Mouse (Mus musculus) liver, postnatal 0 days (tissue): ENCODE measurements around the gene Bglap3. TPM values are rescaled to one million over a fixed set of nuclear protein-coding genes. Genes with fewer than 3 reads are reported as not detected.
A peak's percentile ranks its signal among the peaks of the same experiment; 100 is the strongest.
"Not testable (repeated sequence)": the region's sequence is repeated elsewhere in the genome, so short reads cannot be mapped to it uniquely, and the experiment has no call there.

ENCODE experiments used
- ATAC-seq: fragments of 200-750 bp; cut with Nextera tagmentation; 2 replicates; pipeline ENCODE4 v1.8.0; 2017; ENCODE audit warnings: mild to moderate bottlenecking, moderate library complexity
- DNase-seq: peaks from one replicate; pipeline ENCODE4 v3.0.0-alpha.2; 2016
- H3K27ac ChIP-seq: fragments of 300-500 bp; sonication (generic); 2 replicates; pipeline ENCODE4 v1.5.1; 2014; ENCODE audit warnings: antibody characterized with exemption, moderate library complexity, mild to moderate bottlenecking, low read depth
- H3K27me3 ChIP-seq: fragments of 300-500 bp; sonication (generic); 2 replicates; pipeline ENCODE4 v1.6.1; 2014; ENCODE audit warnings: low read length, control low read depth, mixed read lengths; ENCODE audit not compliant: insufficient read depth
- H3K36me3 ChIP-seq: fragments of 300-500 bp; sonication (generic); replicated peaks from 2 replicates; pipeline ENCODE4 v1.6.1; 2014; ENCODE audit warnings: mild to moderate bottlenecking, control low read depth, low read length, moderate library complexity, mixed read lengths; ENCODE audit not compliant: insufficient read depth
- H3K4me1 ChIP-seq: fragments of 300-500 bp; sonication (generic); 2 replicates; pipeline ENCODE4 v1.6.1; 2014; ENCODE audit warnings: antibody characterized with exemption, mild to moderate bottlenecking, control low read depth; ENCODE audit not compliant: insufficient read depth
- H3K4me2 ChIP-seq: fragments of 300-500 bp; sonication (generic); 2 replicates; pipeline ENCODE4 v1.6.1; 2014; ENCODE audit warnings: low read depth, mild to moderate bottlenecking, low read length, moderate library complexity, mixed read lengths
- H3K4me3 ChIP-seq: fragments of 300-500 bp; sonication (generic); 2 replicates; pipeline ENCODE4 v1.5.1; 2014; ENCODE audit warnings: low read depth, low read length
- H3K9ac ChIP-seq: fragments of 300-500 bp; sonication (generic); replicated peaks from 2 replicates; pipeline ENCODE4 v1.6.1; 2014; ENCODE audit warnings: mild to moderate bottlenecking, moderate library complexity
- H3K9me3 ChIP-seq: fragments of 300-500 bp; sonication (generic); 2 replicates; pipeline ENCODE4 v1.6.1; 2016; ENCODE audit warnings: mild to moderate bottlenecking, control low read depth, low read length, mixed read lengths
- CTCF ChIP-seq: sonication (generic); IDR thresholded peaks from 2 replicates; pipeline ENCODE4 v1.5.1; 2016; ENCODE audit warnings: antibody characterized with exemption, low read depth
- EP300 ChIP-seq: IDR thresholded peaks from 2 replicates; pipeline ENCODE4 v1.6.1; 2016; ENCODE audit warnings: antibody characterized with exemption, low read depth, mild to moderate bottlenecking
- WGBS: fragments of 180-500 bp; shearing (Covaris S2); extraction: QIAGEN DNeasy Blood & Tissue Kit; methylation state at CpG from one replicate; pipeline ENCODE4 v1.1.7; 2014; ENCODE audit not compliant: insufficient replicate concordance; 5-methylcytosine and 5-hydroxymethylcytosine counted together
- polyA plus RNA-seq: library from polyadenylated mRNA; unstranded; fragments of >200 nt; fragmentation: Nextera tagmentation; extraction: Ambion mirVana; gene quantifications from 2 replicates; pipeline ENCODE4 v1.2.1, GENCODE M21; 2015

The Bglap3 gene
- polyA plus RNA-seq, 1 experiment from 2014 or later = 0.62 TPM

DNA sequence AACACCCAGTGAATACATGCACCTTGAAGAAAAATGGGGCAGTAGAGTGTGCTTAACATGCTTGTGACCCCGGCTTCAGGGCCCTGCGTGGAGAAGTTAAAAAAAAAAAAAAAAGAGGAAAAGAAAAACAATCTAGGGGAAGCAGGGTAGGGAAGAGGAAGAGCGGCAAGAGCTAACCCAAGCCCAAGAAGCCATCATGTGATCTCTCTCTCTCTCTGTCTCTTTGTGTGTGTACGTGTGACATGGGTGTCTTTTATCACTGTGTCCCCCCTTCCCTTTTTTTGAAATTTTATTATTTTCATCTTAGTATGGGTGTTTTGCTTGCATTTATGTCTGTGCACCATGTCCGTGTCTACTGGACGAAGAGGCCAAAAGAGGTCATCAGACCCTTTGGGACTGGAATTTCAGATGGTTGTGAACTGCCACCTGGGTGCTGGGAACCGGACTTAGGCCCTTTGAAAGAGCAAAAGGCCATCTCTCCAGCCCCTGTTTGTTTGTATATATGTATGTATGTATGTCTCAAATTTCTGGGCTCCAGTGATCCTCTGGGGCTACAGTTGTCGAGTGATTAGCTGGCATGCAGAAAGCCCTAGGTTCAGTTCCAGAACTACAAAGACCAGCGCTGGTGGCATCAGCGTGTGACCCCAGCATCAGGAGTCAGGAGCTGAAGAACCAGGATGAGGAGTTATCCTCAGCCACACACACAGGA lies 31.1 kb upstream of the Bglap3 start:
- no peak overlapping the region for H3K9ac ChIP-seq
- peaks cover 9% of the 10 kb centered on the region for H3K4me1 ChIP-seq
- WGBS = 79% methylated on average over 10 of the region's 10 CpGs
- ATAC-seq (no peak), DNase-seq (no peak)
- H3K27me3 ChIP-seq = no peaks in the 10 kb centered on the region
- H3K9me3 ChIP-seq = no peaks in the 10 kb centered on the region
- no peak overlapping the region for H3K27ac ChIP-seq
- no peak overlapping the region for H3K4me3 ChIP-seq
- peaks cover 19% of the 10 kb centered on the region for H3K36me3 ChIP-seq
- no peak overlapping the region for H3K4me2 ChIP-seq
- TF ChIP-seq CTCF = no peak
- no peak for TF ChIP-seq EP300

DNA sequence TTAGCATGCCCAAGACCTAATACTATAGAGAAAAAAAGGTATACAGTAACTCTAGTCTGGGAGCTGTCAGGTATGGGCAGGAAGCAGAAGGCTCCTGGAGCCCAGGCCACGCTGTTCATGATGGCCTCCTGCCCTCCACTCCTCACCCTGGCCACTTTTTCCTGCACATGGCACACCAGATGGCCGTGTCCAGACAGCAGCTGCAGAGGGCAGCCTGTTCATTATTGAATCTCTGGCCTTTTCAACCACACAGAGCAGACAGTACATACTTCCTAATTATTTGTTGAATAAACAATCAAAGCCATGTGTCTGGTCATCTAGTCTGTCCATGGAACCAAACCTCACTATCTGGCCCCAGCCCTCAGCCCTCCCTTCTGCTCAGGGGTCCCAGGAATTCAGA lies 26.1 kb upstream of the Bglap3 start:
- H3K9me3 ChIP-seq = no peaks in the 10 kb centered on the region
- H3K9ac ChIP-seq = no peak overlapping the region
- H3K4me3 ChIP-seq = no peak overlapping the region
- DNase-seq (no peak), ATAC-seq (no peak)
- peaks cover 21% of the 10 kb centered on the region for H3K36me3 ChIP-seq
- TF ChIP-seq CTCF (no peak), EP300 (no peak)
- WGBS = 88% methylated on average over 2 of the region's 2 CpGs
- no peak overlapping the region for H3K4me2 ChIP-seq
- H3K27me3 ChIP-seq = no peaks in the 10 kb centered on the region
- H3K4me1 ChIP-seq = no peaks in the 10 kb centered on the region; the same call in 1 of the 2 replicates
- H3K27ac ChIP-seq = no peak overlapping the region

DNA sequence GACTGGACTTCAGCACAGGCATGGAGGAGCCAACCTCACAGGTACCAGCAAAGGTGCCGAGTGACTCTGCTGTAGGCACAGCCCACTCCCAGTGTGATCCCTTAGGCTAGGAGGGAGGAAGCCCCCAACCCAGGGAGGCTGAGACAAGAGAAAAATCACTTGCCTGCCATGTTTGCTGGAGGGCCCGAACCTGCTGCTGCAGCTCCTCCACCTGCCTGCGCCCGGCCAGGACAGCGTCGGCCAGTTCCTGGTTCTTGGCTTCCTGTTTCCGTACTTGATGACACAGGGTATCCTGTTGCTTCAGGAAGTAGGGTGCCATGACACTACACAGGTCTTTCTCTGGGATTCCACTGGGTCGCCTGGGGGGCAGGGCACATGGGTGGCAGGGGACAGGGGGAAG lies 23.2 kb upstream of the Bglap3 start:
- TF ChIP-seq CTCF (no peak), EP300 (no peak)
- Histone ChIP-seq H3K4me2 (no peak overlapping the region), H3K36me3 (peaks cover 21% of the 10 kb centered on the region), H3K27ac (peak overlapping the region; percentile 39; the same call in 1 of the 2 replicates), H3K9me3 (no peaks in the 10 kb centered on the region), H3K27me3 (no peaks in the 10 kb centered on the region), H3K4me3 (no peak overlapping the region), H3K9ac (no peak overlapping the region), H3K4me1 (no peaks in the 10 kb centered on the region; the same call in 1 of the 2 replicates)
- WGBS = 62% methylated on average over 8 of the region's 8 CpGs
- ATAC-seq (peak; percentile 15; the same call in 1 of the 2 replicates), DNase-seq (peak; percentile 25)

DNA sequence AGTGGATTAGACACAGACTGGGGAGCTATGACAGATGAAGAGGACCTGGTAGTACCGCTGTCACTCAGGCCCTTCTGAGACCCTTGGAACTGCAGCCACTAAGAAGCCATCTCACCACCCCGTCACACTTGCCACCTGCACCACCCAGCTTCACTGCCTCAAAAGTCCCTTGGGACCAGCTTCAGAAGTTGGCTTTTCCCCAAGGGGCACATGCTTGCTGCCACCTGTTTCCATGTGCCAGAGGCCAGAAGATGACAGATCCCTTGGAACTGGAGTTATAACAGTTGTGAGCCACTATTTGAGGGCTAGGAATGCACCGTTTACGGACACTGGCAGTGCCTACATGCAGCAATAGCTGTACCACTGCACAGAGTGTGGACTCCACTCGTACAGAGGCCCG lies 22.7 kb upstream of the Bglap3 start:
- peak; percentile 33; the same call in 1 of the 2 replicates for ATAC-seq
- DNase-seq = peak; percentile 37
- H3K9ac ChIP-seq = no peak overlapping the region
- H3K9me3 ChIP-seq = no peaks in the 10 kb centered on the region
- H3K36me3 ChIP-seq = peaks cover 24% of the 10 kb centered on the region
- H3K4me1 ChIP-seq = no peaks in the 10 kb centered on the region; the same call in 1 of the 2 replicates
- H3K4me2 ChIP-seq = no peak overlapping the region
- peak overlapping the region; percentile 39 for H3K27ac ChIP-seq
- no peak overlapping the region for H3K4me3 ChIP-seq
- 86% methylated on average over 6 of the region's 6 CpGs for WGBS
- no peaks in the 10 kb centered on the region for H3K27me3 ChIP-seq
- TF ChIP-seq CTCF (no peak), EP300 (no peak)

DNA sequence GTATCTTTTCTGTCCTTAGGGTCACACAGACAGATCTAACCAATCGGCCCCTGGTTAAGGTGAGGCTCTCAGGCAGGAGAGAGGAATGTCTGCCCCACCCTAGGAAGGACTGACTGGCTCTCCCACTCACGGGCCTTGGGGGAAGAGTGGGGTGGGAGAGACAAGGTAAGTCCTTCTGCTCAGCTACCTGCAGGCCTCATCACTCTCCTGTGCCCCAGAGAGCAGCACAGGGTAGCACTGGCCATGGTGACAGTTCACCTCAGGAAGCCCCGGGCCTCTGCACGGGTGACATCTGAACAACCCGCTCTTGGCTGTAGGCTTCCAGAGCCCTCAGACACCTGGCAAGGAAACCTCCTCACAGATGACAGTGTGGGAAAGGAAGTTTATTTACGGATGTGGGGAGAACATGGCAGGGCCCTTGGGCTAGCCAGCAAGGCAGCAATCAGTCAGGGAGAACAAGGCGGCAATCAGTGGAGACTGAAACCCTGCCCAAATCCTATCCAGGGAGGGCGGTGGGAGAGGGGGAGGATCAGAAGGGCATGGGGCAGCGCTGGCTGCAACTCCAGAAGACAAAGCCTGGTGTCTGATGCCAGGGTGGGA lies 21.3 kb upstream of the Bglap3 start:
- no peaks in the 10 kb centered on the region for H3K9me3 ChIP-seq
- DNase-seq (no peak), ATAC-seq (no peak)
- H3K27ac ChIP-seq = no peak overlapping the region
- H3K4me3 ChIP-seq = no peak overlapping the region
- no peak for TF ChIP-seq CTCF
- TF ChIP-seq EP300 = no peak
- no peaks in the 10 kb centered on the region; the same call in 1 of the 2 replicates for H3K4me1 ChIP-seq
- H3K27me3 ChIP-seq = no peaks in the 10 kb centered on the region
- no peak overlapping the region for H3K9ac ChIP-seq
- H3K36me3 ChIP-seq = peaks cover 16% of the 10 kb centered on the region
- 87% methylated on average over 9 of the region's 9 CpGs for WGBS
- no peak overlapping the region for H3K4me2 ChIP-seq

DNA sequence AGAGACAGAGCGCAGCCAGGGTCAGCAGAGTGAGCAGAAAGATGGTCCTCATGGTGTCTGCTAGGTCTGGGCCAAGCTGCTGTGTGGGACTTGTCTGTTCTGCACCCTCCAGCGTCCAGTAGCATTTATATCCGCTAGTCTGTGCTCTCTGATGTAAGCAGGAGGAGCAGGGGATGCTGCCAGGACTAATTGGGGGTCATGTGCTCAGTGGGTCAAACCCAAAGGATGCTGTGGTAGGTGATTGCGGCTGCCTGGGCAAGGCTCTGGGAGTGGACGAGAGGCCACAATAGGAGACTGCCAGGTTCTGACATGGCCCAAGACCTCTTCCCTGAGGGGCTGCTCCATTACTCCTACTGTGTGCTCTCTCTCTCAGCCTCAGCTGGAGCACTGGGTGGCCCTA lies 11.8 kb upstream of the Bglap3 start, which contains the start of gene Bglap:
Gene Bglap (minus strand): TSS at position 101 of the 400 bp plus-strand sequence.
- no peak for DNase-seq

DNA sequence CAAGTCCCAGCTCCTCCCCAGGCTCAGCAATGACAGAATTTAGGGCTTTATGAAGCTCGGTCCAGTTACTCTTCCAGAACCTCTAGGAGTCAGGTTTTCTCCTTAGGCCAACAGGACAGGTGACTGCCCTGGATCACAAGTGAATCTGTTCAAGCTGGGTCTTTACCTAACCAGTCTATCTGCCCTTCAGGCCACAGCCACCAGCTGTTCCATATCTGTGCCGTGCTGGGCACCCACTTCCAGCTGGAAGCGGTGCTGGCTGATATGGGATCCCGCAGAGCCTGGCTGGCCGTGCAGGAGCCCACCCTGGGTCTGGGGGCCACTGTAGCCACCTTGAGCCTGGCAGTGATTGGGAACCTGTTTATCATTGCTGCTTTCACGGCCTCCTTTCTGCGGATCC lies 9.8 kb upstream of the Bglap3 start:
- H3K4me2 ChIP-seq, H3K9me3 ChIP-seq, H3K36me3 ChIP-seq, H3K9ac ChIP-seq, H3K27ac ChIP-seq, H3K27me3 ChIP-seq, DNase-seq, ATAC-seq, H3K4me3 ChIP-seq, H3K4me1 ChIP-seq: not testable (repeated sequence)
- 34% methylated on average over 2 of the region's 7 CpGs for WGBS

More for the DNA sequence above, 11.8 kb upstream of the Bglap3 start, which contains the start of gene Bglap:
- H3K27ac ChIP-seq = no peak within 1 kb of the TSS
- H3K9me3 ChIP-seq = no peaks in the 10 kb centered on the region
- whole genome bisulfite sequencing = 76% methylated on average over 5 of the region's 5 CpGs
- peaks cover 3% of the 10 kb centered on the region; the same call in 1 of the 2 replicates for H3K4me1 ChIP-seq
- no peaks in the 10 kb centered on the region for H3K36me3 ChIP-seq
- no peak for TF ChIP-seq CTCF
- no peak for TF ChIP-seq EP300
- no peak within 1 kb of the TSS for H3K4me2 ChIP-seq
- no peak within 1 kb of the TSS for H3K4me3 ChIP-seq
- H3K9ac ChIP-seq = no peak within 1 kb of the TSS
- no peak for ATAC-seq
- no peaks in the 10 kb centered on the region for H3K27me3 ChIP-seq

DNA sequence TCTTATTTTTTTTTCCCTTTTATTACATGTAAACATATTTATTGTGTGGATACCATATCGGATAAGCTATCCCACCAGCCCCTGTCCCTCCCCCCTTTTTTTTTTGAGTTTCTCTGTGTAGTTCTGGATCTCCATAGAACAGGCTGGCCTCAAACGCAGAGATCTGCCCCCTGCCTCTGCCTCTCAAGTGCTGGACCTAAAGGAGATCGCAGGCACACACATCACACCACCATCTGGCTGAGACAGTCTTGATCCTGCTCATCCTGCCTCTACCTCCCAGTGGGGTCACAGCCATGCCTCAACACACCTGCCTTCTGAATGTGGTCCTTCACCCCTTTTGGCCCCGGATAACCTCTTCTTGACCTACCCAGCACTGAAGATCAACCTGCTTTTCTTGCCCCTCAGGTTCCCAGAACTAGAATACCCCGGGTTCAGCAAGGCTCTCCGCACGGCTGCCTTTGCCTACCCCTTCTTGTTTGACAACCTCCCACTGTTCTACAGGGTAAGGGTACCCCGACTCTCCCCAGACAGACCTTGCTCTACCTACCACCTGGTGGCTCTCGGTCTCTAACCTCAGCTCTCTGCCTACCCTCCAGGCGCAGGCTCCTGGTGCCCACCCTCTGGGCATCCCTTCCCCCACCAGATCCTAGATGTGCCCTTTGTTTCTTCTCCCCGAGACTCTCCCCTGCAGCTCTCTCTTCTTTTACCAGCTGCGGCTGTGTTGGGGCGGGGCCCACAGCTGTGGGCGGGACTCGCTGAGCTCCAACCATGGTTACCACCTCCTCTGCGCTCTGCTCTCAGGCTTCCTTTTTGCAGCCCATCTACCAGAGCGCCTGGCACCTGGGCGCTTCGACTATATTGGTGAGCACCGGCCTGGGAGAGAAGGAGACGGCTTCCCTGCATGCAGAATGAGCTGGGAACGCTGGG lies 9.1 kb upstream of the Bglap3 start:
- H3K27me3 ChIP-seq, H3K36me3 ChIP-seq, H3K9me3 ChIP-seq, H3K4me3 ChIP-seq, H3K27ac ChIP-seq, H3K4me1 ChIP-seq, H3K9ac ChIP-seq: not testable (repeated sequence)
- DNase-seq (peak; percentile 67), ATAC-seq (peak; percentile 71)
- 0 out of 2 replicates have a peak overlapping the region, but pooled peaks have one; percentile 32 for H3K4me2 ChIP-seq
- 16% methylated on average over 19 of the region's 22 CpGs for WGBS

DNA sequence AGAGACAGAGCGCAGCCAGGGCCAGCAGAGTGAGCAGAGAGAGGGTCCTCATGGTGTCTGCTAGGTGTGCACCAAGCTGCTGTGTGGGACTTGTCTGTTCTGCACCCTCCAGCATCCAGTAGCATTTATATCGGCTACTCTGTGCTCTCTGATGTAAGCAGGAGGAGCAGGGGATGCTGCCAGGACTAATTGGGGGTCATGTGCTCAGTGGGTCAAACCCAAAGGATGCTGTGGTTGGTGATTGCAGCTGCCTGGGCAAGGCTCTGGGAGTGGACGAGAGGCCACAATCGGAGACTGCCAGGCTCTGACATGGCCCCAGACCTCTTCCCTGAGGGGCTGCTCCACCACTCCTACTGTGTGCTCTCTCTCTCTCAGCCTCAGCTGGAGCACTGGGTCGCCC lies 6.1 kb upstream of the Bglap3 start, which contains the start of gene Bglap2:
Gene Bglap2 (minus strand): TSS at position 101 of the 400 bp plus-strand sequence.
- not testable (repeated sequence) for H3K9ac ChIP-seq

More for the DNA sequence above, 6.1 kb upstream of the Bglap3 start, which contains the start of gene Bglap2:
- not testable (repeated sequence) for H3K36me3 ChIP-seq, H3K4me3 ChIP-seq, H3K27me3 ChIP-seq, H3K9me3 ChIP-seq, DNase-seq, ATAC-seq, H3K27ac ChIP-seq, H3K4me2 ChIP-seq, H3K4me1 ChIP-seq
- 68% methylated on average over 4 of the region's 5 CpGs for WGBS
